Mouse (Mus musculus): Measurements from ENCODE around the gene Gm12886. TPM values are rescaled to one million over a fixed set of nuclear protein-coding genes. Genes with fewer than 3 reads are reported as not detected.

The Gm12886 gene
- polyA plus RNA-seq (2014; fragmentation: Nextera tagmentation; extraction: Ambion mirVana) = not detected in 2 replicates

- Histone ChIP-seq H3K4me3 (ENCODE audit: low read depth, low read length) (no peak within 1 kb of the TSS), H3K27me3 (ENCODE audit: control insufficient read depth, insufficient read depth, low read length) (no peaks in the 10 kb centered on the region), H3K9me3 (ENCODE audit: control insufficient read depth, low read length) (0 out of 2 replicates have a peak, but pooled peaks cover 4% of the 10 kb centered on the region), H3K4me1 (ENCODE audit: control insufficient read depth, insufficient read depth, low read length) (no peaks in the 10 kb centered on the region), H3K9ac (replicated peaks; ENCODE audit: low read depth, low read length) (no peak within 1 kb of the TSS), H3K27ac (ENCODE audit: low read depth, low read length) (no peak within 1 kb of the TSS), H3K4me2 (ENCODE audit: low read depth, low read length) (no peak within 1 kb of the TSS), H3K36me3 (ENCODE audit: control insufficient read depth, insufficient read depth, low read length) (no peaks in the 10 kb centered on the region)
- 60% methylated on average over 3 of the region's 3 CpGs for WGBS
- ATAC-seq (ENCODE audit: low read depth) = no peak
Observed at GRCm38 (mm10) chr4:121422999-121423398, at the start of gene Gm12886. Gm12886 (minus strand) TSS chr4:121423099.

Other genes starting within 250 kb of the Gm12886 start
- gene Rlf, start 208.0 kb downstream of the Gm12886 start, polyA plus RNA-seq (2014; fragmentation: Nextera tagmentation; extraction: Ambion mirVana) = 28.2 and 30.5 TPM in 2 replicates
- gene Gm12888, start 98.2 kb downstream of the Gm12886 start, polyA plus RNA-seq (2014; fragmentation: Nextera tagmentation; extraction: Ambion mirVana) = not detected in 2 replicates
- gene Gm12887, start 199.0 kb upstream of the Gm12886 start, polyA plus RNA-seq (2014; fragmentation: Nextera tagmentation; extraction: Ambion mirVana) = not detected in 2 replicates